Mouse (Mus musculus) R1 (cell line): ENCODE results near the gene Gpatch11.

Source experiments
- DNase-seq: peaks from one replicate; pipeline ENCODE4 v3.0.0-alpha.2; 2018; ENCODE audit warnings: low read depth, low spot score

Gpatch11 gene

GRCm38 (mm10) chr17:78894991-78895390 is 59.6 kb downstream of the Gpatch11 start:
- peak; percentile 65 for DNase-seq

GRCm38 (mm10) chr17:78895394-78895793 is 60.0 kb downstream of the Gpatch11 start:
- peak; percentile 83 for DNase-seq
